Mouse (Mus musculus) retina, postnatal 7 days (tissue): ENCODE data around the gene Rpl26.

Experiments used
- DNase-seq: peaks from one replicate; pipeline ENCODE4 v3.0.0-alpha.2; 2012; ENCODE audit warnings: low read depth, low spot score

Rpl26 gene

DNA sequence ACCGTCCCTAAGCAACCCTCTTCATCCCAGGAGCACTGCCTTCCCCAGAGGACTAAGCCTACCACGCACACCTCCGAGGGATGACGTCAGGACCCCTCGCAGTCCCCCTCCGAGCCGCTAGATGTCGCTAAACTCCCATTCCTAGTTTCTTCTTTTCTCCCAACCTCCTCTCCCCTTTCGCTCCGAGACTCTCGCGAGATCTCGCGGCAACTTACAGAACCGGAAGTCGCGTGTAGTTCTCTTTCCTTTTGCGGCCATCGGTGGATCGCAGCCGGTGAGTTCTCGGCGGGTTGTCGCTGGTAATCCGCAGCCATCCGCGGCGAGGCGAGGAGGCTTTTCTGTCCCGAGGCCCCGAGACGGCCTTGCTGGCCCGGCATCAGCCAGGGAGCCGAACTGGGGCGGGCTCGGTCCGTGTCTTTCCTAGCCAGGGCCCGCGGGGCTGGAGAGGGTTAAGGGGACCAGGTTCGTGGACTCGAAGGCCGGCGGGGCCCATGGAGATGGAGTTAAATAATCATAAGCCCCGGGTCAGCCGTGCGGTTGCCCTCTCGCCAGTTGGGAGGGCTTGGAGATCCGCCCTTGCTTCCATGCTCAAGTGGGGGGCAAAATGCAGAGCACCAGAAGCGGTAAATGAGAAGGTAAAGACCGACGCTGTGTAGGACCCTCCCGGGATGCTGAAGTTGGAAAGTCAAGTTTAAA, at the start of gene Rpl26:
Gene Rpl26 (plus strand): TSS at position 233 of the 696 bp plus-strand sequence.
- DNase-seq, result peak; percentile 100

DNA sequence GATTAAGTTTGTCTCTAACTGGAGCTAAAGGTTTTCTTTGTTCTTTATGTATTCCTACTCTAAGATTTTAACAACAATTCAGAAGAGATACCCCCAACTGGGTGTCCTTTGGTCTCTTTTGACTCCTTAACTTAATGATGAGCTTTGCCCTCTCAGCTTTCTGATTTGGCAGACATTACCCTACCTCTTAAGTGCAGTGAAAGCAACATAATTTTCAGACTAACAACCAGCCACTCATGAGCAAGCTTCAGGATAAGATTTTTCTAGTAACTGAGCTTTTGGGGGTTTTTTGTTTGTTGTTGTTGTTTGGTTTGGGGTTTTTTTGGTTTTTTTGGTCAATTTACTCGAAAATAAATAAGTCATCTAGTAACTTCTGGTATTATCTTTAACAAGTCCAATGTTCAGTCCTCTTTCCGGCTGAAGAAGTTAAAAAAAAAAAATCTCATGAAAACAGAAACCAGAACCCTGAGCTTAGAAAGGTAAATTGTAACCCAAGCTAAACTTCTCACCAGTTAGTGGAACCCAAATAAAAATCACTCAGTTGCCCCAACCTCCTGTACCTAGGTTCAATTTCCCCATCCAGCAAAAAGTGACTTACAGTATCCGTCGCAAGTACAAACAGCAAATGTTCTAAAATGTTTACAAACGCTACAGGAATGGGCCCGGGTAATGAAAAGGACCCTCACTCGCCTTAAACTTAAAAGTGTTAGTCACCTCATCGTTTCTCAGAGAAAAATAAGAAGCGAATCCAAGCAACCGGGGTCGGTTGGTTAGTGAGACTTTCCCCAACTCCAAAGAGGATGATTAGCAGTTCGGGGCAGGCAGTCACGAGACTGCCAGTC, 49.5 kb upstream of the Rpl26 start:
- DNase-seq, result no peak

DNA sequence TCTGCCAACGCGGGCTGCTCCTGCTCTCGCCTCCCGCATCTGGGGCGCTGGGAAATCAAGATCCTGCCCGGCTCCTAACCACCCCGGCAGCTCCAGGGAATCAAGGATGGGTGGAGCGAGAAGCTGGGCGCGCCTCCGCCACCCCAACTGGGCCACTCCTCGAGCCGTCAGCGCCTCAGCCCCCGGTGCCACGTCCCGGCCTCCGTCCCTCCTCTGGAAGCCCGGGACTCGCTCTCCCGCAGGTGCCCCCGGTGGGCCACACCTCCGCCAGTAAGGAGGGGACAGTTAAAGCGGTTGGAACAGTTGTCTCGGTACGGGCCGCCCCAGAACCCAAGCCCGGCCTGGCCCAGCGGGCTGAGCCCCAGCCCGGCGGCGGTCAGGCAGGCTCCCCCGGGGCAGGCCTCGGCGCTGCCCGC, 48.9 kb upstream of the Rpl26 start:
- DNase-seq, result peak; percentile 33

DNA sequence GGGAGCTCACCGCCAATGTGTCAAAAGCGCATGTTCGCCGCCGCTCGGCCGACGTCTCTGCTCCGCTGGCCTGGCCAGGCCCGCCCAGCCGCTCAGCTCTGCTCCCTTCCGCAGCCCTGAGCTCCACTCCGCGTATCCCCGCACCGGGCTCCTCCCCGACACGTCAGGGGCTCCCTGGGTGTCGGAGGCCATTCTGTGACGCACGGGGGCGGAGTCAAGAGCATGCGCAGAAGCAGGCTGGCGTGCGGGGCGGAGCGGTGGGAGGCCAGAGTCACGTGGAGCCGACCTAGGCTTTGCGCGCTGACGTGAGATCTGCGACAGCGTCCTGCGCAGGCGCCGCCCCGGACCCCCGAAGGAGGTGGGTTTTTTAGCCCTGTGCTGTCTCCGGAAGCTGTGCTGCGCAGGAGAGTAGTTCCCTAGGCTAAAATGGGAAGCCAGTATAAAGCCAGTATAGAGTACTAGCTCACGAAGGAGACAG, 48.4 kb upstream of the Rpl26 start:
- DNase-seq, result peak; percentile 99

DNA sequence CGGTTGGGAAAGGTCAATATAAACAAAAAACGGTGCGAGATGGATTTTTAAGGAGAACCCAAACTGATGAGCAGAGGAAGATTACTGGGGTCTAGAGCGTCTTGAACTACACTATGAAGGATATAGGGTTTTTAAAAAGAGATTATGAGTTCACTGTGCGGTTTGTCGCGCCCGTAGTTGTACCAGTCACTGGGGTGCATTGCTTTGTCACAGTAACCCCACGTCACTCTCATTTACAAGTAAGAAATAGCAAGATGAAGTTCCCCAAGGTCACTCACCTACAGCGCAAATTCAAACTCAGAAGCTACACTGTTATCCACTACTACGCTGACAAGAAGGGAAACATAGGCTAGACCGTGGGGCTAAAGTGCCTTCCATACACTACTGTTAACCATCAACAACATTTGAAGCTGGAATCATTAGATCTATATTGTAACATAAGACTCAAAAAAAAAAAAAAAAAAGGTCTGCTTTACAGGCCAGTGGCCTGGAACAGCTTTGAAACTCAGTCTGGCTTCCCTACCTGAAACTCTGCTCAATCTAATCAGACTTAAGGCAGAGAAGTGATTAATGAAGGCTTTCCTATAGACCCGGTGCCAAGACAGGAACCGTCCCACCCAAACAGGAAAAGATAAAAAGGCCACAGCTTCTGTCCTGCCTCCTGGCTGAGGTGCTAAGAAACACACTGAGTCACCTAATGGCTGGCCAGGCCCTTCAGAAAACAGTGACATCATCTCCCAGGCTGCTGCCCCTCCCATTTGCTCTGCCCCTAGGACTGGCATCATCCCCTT, 47.6 kb upstream of the Rpl26 start:
- no peak for DNase-seq

DNA sequence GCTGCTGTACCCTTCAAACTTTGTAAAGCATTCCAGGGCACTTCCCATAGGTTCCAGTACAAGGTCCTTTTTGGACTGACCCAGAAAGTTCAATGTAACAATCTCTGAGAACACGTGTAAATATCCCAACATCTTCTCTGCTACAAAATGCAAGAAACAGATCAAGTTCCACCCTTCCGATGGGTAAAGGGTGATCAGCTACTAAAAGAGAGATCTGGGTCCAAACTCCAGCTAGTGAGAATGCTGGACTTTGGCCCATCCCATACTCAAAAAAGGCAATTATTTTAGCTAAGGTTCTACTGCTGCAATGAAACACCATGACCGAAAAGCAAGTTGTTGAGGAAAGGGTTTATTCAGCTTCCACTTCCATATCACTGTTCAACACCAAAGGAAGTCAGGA, 46.8 kb upstream of the Rpl26 start:
- DNase-seq, result no peak

DNA sequence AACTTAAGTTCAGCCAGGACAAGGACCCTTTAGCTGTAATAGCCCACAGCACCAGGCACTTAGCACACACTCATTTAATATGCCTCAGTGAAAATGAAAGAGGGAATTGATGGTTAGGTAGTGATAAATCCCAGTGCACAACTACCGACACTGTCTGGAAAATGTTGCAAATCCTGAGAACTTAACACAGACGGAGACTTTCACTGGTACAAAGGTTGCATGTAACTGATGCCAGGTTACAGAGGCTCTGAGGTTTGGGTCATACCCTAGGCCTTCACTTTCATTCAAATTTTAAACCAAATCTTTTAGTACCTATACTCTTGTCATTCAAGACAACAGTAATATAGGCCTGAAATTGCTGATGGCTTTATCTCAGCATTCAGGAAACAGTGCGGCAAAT, 44.1 kb upstream of the Rpl26 start:
- DNase-seq, result no peak

DNA sequence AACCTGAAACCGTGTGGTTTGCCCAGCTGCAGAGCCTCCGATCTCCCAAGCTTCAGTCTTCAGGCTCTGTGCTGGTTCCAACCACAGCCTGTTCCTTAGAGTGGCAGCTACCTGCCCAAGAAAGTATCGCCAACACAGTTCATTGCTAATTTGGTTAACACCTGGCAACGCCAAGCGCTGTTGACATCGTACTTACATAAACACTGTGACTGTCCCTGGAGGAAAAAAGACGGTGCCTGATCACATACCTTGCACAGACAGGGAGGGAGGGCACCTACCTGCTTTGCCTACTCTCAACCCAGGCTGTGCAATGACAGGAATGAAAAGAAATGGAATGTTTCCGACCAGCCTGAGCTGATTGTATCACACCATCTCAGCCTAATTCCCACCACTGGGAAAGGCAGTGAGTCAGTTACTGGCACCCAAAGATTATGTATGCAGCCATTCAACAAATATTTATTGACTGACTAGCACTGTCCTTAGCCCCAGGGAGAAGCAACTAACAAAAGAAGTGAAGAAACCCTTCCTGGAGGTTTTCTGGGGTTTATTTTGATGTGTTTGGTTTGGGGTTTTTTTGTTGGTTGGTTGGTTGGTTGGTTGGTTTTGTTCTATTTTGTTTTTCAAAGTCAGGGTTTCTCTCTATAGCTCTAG, 41.3 kb upstream of the Rpl26 start:
- DNase-seq, result no peak

DNA sequence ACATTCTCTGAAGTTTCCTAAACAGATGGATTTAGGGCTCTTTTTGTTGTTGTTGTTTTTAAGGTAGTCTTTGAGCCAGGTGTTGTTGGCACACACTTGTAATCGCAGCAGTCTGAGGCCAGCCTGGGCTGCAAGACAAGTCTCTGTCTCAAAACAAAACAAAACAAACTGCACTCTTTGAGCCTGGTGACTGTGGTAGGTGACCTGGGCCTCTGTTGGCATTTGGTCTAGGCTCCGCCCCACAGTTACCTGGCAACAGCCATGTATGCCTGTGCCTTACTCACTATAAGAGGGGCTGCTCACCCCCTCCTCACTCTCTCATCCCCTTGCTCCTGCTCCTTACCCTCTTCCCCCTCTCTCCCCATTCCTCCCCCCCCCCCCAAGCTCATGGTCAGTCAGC, 39.1 kb upstream of the Rpl26 start:
- no peak for DNase-seq

DNA sequence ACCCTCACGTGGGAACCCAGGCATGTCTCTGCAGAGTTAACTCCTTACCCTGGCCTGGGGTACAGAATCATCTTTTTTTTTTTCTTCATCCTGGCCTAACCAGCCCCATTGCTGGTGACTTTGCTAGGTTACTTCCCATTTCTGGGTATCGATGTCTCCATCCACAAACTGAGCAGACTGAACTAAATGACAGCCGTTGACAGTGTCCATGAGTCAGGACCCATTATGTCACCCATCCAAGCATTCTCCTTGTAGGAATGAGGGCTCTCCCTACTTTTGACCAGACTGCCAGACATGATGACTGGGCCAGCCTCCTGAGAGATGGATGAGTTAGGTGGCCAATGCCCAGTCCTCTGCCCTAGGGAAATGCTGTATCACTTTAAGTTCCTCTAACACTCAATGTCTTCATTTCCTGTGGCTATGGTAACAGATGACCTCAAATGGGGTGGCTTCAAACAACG, 37.7 kb upstream of the Rpl26 start:
- DNase-seq, result no peak

DNA sequence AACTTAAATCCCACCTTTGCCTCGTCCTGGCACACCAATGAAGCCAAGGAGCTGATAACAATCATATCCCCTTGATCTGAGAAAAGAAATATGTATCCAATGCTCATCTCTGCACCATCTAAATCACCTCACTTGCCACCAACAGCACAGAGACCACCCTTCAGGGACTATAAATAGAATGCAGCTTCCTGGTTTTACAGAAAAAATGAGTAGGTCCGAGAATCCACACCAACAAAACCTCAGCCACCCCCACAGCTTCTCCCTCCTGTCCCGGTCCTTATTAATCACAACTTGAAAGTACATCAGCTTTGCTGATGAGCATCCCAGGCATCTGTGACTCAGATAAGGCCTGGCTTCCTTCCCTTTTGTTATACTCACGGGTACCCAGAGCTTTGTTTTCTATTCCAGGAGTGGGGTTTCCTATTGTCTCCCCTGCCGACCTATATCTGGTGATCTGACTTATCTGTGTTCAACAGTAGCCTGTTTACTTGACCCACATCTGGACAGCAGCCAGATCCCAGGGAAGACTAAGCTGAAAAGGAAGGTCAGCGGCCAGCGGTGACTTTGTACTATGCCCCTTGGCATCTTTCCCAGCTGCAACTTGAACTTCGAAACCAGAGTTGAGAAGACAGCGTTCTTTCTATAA, 36.7 kb upstream of the Rpl26 start:
- DNase-seq, result no peak

DNA sequence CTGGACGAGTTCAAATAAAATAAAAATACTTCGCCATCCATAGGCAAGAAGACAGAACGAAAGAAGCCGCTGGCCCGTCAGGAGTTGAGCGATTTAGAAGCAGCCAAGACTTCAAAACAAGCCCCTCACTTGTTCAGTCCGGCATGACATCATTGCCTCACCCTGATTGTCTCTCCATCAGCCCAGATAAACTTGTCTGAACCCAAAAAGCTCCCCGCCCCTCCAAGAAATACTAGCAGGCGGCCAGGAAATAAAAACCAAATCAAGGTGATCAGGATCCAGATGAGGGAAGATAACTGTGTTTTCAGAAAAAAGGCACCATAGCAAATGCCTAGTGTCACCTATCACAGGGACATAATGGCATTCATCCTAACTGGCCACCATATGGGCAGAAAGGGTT, 30.1 kb upstream of the Rpl26 start:
- DNase-seq, result no peak

DNA sequence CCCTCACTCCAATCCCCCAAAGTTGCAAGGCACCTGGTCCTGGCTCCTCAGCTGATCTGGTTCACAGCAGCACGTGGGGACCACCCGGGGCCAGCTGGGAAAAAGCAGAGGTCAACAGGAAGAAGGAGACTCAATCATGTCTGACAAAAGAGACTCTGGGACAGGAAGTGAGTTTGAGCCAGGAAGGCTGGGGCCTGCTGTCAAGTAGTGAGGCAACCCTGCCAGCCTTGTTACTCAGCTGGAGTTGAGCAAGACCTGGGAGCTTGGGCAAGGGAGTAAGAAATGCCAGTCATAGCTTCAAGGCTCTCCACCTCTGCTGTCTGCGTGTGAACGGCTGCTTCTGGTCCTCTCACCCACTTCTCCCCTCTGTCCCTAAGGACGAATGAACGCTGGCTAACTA, 29.6 kb upstream of the Rpl26 start, which contains the start of gene Ndel1:
Gene Ndel1 (minus strand): TSS at position 111 of the 400 bp plus-strand sequence.
- DNase-seq, result no peak

DNA sequence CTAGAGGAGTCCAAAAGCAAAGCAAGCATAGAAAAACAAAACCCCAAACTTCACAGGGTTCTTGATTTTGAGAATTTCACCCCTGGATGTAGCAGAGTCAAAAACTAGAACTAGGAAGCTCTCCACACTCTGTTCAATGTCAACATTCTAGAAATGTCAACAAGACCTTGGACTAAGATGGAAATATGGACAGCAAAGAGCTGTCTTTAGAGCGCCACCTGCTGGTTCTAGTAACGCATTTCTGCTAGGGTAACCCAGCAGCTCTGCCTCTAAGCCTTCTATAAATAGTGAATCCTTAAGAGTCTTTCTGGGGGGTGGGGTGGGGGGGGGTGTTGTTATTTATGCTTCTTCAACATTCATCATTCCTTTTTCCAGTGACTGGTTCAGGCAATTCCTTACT, 26.5 kb upstream of the Rpl26 start:
- peak; percentile 76 for DNase-seq

DNA sequence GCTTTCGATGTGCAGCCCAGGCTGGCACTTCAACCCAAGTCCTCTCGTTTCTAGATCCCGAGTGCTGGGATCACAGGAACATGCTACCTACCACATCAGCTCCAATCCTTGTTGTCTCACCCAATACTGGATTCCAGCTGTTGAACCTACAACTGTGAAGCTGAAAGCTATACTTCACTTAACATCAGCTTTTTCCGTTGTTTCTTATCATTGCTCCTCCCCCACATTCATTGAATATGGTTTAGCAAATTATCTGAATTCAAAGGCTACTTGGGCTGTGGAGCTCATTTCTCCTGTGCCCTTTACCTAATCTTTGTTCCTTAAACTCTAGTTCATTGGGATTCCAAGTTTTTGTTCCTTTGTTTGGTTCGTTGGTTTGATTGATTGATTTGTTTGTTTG, 22.6 kb upstream of the Rpl26 start:
- DNase-seq, result no peak

DNA sequence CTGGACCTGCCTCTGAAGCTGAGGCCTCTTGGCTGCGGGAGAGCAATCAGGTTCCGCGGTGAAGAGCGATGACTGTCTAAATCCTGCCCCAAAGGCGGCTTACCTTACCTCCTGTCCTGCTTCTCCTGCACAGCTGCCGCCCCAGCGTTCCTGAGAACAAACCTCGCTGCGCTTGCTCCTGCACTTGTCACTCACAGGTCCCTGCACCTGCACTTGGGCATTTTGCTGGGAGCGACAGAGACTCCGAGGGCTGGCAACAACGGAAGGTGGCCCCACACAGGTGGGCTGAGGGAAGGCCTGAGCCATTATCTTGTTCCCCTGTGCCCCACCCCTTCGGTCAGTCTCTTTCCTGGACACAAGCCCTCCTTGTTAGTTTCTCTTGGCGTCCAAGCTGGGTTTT, 19.3 kb upstream of the Rpl26 start:
- no peak for DNase-seq

DNA sequence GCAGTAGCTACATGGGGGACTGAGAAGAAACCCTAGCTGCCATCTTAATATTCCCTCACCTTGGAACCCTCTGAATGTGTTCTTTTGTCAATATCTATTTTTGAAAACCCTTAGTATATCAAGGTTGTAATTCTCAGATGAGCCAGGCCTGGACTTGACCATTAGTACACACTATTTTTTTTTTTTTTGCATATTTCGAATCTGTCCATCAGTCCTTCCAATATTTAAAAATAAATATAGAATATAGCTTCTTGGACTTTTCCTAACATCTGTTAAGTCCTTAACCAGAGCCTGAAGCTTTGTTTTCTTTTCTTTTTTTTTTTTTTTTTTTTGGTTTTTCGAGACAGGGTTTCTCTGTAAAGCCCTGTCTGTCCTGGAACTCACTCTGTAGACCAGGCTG, 17.5 kb upstream of the Rpl26 start:
- no peak for DNase-seq

DNA sequence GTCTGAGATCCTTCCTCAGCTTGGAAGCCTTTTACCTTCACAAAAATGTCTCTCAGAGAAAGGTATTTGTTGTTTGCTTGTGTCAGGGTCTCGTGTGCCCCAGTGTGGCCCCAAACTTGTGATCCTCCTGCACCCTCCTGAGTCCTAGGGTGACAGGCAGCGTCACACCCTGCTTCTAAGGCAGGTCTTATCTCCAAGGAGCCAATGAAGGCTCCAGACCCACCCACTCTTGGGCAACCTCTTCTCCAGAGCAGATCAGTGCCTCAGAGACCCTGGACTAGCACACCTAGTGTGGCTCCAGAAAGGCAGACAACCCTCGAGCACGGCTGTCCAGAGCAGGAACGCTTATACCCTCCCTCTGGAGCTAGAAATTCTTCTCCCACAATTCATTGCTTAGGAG, 17.0 kb upstream of the Rpl26 start:
- no peak for DNase-seq

DNA sequence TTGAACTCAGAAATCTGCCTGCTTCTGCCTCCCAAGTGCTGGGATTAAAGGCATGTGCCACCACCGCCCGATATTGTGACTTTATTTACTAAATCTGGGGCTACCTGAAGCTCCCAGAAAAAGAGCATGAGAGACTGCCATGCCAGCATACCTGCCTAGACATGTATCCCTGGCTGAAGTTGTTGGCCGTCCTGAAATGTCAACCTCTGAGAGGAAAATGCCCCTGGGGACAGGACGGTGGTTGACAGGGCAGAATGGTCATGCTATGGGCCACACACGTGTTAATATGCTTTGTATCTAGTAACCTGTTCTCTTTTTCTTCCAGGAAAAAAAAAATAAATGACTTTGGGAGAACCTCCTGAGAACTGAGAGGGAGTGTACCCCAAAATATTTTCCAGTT, 15.3 kb upstream of the Rpl26 start:
- DNase-seq, result no peak

DNA sequence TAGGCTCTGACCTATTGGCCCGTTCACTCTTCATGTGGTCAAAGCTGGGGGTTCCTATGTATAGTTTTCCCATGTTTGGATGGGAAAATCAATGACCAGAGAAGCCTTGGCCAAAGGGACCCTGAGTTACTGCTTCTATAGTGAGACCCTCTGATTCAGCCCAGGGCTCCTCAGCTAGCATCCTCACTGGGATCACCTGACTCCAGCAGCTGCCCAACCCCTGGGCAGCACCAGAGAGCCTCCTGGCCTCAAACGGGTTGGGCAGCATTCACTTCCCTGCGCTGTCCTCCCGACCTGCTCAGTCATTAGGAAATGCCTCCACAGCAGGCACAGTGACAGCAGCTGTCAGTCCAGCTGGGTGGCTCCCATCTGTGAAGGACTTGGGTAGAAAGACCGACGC, 13.1 kb upstream of the Rpl26 start, which contains the start of gene Rnf222:
Gene Rnf222 (plus strand): TSS at position 301 of the 400 bp plus-strand sequence.
- DNase-seq, result no peak

DNA sequence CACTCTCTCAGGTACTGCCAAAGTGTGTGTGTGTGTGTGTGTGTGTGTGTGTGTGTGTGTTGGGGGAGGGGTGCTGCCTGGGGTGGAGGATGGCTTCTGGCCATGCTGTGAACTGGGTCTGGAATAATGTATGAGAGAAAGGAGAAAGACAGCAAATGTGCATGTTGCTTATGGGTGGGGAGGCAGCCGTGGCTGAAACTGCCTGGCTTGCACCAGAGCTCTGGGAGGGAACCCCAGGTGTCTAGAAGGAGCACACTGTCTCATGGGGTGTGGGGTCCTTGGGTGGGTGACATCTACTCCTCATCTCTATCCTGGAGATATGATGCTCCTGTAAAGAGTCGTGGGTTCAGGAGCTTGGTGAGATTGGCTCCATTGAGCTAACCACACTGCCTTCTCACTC, 12.7 kb upstream of the Rpl26 start:
- DNase-seq, result no peak
